Mouse (Mus musculus) olfactory bulb, adult 2 months (tissue): ENCODE measurements around the gene Bfar.

Experiments
- CTCF ChIP-seq: fragments of 200-500 bp; IDR thresholded peaks from 2 replicates; pipeline ENCODE4 v1.5.1; 2012; ENCODE audit warnings: low read depth, mild to moderate bottlenecking, low read length, moderate library complexity; ENCODE audit not compliant: insufficient read depth
- POLR2A ChIP-seq: fragments of 200-500 bp; IDR thresholded peaks from 2 replicates; pipeline ENCODE4 v1.6.1; 2012; ENCODE audit warnings: mild to moderate bottlenecking, low read depth, low read length, moderate library complexity; ENCODE audit not compliant: insufficient read depth

DNA sequence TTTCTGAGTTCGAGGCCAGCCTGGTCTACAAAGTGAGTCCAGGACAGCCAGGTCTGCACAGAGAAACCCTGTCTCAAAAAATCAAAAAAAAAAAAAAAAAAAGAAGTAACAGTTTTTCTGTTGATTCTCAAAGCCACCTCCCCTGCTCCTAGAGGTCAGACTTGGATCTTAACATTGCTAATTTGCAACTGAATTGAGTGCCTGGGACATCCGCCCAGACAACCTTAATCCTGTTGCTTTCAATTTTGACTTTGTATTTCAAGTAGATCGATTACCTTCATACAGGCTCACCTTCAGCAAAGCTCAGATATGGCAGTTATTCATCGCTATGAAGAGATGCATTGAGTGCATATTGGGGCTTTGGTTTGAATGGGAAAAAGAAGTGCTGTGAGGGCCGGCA, 77.6 kb downstream of the Bfar start:
- TF ChIP-seq CTCF (no peak), POLR2A (no peak)
